Mouse (Mus musculus): Measurements from ENCODE around the gene Selenok.

The Selenok gene

DNA sequence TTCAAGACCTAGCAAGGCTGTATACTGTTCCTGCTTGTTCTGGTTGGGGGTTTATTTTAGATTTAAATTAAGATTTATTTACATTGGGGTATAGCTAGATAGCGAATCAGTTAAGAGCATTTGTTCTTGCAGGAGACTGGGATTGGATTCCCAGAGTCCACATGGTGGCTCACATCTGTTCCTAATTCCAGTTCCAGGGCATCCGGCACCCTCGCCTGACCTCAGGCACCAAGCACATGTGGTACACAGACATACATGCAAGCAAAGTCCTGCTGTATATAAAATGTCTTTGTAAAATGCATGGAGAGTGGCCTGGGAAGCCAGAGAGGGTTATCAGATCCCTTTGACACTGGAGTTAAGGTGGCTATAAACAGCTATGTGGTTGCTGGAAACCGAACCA is 26.9 kb downstream of the Selenok start:
- DNase-seq (ENCODE audit: extremely low spot score, low read depth, low spot score) = peak; percentile 39

DNA sequence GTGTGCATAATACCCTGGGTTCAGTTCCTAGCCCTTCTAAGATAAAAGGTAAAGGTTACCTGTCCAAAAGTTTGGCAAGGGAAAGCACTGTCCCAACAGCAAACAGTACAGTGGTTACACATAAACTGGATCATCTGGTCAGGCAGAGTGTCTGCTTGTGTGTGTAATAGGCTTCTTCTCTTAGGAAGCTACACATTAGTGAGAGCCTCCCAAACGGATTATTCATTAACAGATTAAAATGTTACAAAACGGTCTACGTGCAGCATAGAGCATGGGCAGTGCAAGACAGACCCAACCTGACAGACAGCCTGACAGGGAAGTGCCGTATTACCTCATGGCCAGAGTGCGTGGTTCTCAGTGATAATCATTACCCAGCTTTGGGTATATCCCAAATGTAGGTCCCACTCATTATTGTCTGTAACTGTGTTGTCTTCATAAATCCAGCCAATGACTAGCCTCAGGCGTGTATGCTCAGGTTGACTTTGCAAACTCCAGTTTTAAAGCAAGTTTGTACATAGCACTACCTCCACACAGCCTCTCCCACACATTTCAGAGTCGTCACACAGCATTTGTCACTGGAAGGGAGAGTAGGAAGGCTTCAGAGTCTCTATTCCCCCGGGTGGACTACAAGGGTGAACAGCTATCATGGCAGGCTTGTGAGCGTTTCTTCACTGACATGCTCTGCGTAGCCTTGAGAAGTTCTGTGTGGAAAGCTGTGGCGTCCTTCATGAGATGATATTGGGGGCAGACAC is 28.1 kb downstream of the Selenok start:
- no peak for DNase-seq (ENCODE audit: extremely low spot score, low read depth, low spot score)

DNA sequence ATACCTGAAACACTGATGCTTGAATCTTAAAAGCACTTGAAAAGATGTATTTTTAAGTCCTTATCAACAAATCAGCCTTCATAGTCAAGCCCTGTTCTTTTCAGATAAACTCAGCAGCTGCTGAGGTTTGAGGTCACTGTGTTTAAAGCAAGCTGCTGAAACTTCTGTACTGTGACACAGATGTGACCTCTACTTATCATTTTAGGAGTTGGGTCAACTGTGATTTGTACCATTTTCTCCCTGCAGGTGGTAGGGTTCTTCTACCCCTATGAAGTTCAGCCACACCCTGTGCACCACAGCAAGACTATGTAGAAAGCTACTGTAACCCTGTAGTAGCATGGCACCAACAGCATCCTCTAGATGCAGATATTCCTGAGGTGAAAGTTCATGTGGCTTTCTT is 29.2 kb downstream of the Selenok start:
- DNase-seq (ENCODE audit: extremely low spot score, low read depth, low spot score) = no peak

DNA sequence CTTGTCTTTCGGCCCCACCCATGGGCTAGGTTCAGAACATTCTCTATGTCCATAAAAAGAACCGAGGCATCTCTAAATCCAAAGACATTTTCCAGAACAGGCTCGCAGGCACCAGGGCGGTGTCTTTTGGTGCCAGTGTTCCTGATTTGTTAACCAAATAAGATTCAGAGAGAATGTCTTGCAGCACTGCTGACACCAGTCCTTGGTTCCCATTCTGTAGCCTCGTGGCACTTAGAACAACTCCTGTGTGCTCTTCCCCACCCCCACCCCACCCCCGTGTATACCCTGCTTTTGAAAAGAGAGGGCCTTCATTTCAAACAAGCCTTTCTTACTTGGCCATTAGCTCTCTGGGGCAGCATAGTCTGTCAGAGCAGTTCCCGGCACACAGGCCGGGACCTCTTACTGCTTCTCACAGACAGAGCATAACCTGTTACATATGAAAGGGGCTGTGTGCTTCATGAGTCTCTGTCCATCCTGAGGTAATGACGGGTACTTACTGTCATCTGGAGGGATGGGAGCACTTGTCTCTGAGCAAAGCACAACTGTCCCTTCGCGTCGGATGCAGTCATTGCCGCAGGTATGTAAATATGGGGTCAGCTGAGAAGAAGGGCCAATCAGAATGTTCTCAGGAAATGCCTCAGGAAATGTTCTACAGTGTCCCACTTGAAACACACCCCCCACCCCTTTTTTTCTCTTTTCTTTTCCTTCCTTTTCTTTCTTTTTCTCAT is 30.8 kb downstream of the Selenok start:
- no peak for DNase-seq (ENCODE audit: extremely low spot score, low read depth, low spot score)

DNA sequence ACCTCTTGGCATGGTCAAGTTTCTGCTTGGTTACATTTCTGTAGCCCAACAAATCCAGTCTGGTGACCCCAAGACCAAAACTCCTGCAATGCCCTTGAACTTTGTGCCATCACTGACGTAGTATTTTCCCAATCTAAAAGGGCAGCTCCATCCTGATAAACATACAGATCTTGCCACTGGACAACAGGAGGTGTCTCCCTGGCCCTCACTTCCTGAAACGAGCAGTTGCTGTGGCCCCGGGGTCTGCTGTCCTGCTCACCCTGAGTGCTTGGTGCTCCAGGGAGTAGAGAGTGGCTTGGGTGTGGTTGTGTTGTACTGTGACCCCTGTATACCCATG is 31.3 kb downstream of the Selenok start:
- DNase-seq (ENCODE audit: extremely low spot score, low read depth, low spot score) = no peak

DNA sequence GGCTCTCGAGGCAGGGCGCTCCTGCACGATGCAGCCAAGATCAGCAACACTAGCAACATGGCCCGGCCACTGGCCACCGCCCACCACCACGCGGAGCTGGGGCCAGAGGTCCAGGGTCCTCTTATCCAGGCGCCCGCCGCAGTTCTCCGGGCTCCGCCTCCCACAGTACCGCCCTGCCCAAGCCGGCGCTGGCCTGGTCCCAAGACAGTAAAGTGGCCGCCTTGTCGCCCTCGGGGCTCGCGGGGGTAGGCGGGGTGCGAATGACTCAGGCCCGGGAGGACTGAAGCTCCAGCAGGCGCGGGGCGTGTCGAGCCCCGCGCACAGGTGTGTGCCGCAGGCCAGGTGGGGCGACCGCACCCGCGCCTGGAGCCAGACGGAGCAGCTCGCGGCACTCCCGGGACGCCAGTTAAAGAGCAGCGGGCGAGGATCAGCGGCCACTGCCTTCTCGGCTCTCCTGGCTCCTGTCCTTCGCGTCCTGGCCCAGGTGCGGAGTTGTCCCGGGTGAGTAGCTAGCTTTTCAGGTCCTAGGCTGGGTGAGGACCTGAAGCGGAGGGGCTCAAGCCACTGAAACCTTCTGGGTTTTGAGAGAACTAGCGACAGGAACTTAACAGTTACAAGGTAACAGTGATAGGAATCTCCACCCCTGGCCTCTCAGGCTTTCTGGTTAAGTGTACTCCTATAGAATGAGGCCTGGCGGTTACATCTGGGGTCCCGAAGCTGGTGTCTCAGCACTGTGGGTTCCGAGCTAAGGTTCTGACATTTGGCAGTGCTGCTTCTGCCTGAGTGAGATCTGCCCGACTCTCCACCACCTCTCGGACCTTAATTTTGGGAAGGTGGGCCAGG is 40.8 kb downstream of the Selenok start, which contains the start of the genes Il17rb and Chdh:
Gene Il17rb (minus strand): TSS at position 164 of the 843 bp plus-strand sequence.
Gene Chdh (plus strand): TSS at position 291 of the 843 bp plus-strand sequence.
- no peak for DNase-seq (ENCODE audit: extremely low spot score, low read depth, low spot score)

DNA sequence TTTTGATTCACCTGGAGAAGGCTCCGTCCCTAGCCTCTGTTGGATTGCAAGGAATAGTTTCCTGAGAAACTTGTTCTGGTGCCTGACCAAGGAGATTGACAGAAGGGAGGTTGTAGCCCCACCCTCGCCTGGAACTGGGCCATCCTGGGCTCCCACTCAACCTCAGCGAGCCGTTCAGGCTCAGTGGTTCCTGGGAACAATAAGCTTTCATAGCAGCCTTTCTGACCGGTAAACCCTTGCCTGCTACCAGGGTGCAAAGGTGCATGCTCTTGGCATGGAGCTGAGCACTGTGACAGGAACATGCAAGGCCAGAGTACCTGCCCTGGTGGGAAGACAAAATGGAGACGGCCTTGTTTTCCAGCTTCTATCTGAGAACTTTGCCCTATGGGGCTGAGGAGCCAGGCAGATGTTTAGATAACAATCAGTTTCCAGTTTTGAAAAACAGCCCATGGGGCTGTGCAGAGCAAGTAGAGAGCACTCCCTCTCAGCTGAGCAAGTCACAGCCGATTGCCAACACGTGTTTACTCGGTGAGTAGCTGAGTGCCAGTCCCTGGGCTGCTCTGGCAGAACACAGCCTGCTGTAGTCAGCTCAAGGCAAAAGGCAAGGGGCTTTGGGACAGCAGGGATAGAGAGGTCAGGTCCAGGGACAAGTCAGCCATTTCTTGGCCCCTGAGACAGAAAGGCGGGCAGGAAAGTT is 41.9 kb downstream of the Selenok start:
- DNase-seq (ENCODE audit: extremely low spot score, low read depth, low spot score) = no peak

DNA sequence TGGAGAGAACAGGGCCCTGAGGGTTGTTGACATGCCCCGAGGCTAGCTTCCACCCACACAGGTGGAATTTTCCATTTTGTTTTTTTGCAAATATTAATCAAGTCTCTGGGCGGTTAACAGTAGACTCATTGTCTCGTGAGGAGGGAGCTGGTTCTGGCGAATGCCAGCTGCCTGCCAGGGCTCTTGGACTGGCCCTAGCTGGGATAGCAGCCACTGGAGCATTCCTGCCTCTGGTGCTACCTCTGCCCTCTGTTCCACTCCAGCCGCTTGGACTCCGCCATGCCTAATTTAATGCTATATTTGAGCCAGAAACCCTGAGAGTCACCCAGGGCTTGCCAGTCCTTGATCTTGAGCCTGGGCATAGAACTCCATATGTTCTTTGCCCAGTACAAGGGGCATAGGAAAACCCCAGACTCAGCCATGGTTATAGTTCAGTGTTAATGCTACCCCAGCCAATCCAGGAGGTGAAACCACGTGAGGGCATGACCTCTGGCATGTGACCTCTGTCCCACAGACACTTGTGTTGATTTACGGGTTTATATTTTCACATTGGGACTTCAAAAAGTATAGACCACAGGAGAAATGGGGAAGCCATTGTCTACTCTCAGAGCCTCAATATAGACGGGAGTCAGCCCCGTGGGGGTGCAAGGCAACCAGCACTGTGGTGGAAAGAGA is 43.9 kb downstream of the Selenok start:
- no peak for DNase-seq (ENCODE audit: extremely low spot score, low read depth, low spot score)

DNA sequence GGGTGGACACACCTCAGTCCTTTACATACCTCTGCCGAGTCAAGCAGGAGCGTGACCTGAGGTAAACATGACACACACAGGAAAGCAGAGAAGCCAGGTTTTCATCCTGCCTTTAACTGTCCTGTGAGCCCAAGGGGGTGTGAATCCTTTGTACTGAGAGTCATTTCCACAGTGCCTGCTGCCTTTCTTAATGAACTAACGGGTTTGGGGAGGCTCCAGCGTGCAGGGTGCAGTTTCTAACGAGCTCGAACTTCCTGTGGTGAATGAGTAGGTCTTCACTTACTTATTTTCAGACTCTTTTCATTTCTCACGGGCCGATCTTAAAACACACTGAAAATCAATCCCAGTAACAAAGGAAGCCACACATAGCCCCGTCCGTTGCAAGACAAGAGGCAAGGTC is 46.4 kb downstream of the Selenok start:
- no peak for DNase-seq (ENCODE audit: extremely low spot score, low read depth, low spot score)

DNA sequence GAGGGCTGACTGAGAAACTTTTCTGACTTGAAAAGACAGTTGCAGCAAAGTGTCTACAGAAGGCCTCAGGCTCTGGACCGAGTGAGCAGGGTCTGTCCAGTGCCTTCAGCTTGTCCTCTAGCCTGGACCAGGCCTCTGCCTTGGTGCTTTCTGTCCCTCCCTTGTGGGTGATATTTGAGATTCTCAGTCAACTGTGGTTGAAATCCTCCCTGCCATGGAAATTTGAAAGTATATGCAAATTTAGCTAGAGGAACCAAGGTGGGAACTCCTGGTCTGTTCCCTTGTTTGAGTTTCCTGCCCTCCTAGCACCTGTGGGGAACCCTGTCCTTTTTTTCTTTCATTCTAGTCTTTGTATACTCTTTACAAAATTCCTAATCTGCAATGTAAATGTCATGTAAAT is 46.9 kb downstream of the Selenok start:
- DNase-seq (ENCODE audit: extremely low spot score, low read depth, low spot score) = no peak

DNA sequence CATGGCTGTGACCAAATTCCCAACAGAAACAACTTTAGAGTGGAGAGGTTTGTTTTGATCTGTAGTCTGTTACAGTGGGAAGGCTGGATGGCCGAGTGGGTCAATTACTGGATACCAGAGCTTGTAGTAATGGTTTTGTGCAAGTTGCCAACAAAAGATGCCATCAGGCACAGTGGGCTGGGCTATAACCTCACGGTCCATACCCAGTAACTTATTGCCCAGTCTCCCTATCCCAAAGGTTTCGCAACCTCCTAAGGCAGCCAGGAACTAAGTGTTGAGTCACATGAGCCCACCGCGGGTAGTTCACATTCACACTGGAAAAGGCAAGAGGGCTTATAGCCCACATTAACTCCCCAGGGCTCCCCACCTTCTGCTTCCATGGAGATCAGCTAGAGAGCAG is 48.6 kb downstream of the Selenok start:
- DNase-seq (ENCODE audit: extremely low spot score, low read depth, low spot score) = no peak

DNA sequence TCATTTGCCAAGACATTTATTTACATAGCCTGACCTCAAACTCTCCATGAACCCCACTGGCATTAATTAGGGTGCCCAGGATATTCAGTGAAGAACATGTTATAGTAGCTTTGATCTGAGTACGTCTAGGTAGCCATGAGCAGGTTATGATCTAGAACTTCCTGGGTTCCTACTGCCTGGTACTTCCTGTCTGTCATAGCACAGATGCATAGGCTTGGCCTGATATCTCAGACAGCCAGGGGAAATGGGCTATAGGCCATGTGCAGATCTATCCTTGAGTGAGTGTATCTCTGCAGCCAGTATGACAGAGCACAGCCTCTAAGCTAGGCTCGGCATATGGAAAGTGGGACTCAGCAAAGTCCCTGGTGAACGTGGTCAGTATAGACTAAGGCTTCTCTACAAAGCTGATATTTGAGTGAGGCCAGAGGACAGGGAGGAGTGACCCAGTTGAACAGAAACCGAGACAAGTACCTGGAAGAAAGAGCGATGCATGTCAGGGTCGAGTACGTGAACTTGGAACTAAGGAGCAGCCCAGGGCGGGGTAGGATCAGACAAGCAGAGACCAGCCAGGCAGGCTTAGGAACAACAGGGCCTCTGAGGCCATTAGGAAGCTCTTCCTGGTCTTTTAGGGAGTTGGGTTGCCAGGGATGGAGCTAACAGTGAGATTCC is 49.8 kb downstream of the Selenok start:
- DNase-seq (ENCODE audit: extremely low spot score, low read depth, low spot score) = no peak

DNA sequence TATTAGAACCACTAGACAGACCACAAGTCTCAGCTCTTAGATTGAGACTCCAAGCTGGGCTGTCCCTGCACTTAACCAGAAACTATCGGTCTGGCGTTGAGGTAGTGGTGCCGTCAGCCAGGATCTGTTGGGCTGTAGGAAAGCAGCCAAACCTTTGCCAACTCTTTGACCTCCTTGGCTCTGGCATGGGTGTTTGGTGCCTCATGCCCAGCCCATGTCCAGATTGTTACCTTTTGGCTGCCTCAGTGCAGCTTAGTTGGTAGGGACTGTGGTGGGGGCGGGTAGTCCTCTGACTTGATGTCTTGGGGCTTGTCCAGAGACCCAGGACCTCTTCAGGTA is 50.3 kb downstream of the Selenok start:
- no peak for DNase-seq (ENCODE audit: extremely low spot score, low read depth, low spot score)

DNA sequence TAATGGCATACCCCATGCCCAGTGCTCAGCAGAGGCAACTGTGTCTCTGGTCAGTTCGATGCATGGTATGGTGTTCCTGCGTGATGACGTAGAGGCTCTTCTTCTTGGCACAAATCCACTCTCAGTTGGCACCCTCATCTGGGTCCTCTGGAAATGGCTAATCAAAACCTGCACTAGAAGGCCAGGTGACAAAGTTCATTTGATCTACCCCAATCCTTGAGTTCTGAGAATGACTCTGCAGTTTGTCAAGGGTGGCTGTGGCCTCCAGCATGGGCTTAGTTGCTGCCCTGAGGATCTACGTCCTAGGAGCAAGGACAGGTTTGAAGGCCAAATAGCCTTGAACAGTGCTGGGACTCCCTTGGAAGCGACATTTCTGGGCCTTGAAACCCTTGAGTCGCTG is 50.7 kb downstream of the Selenok start:
- no peak for DNase-seq (ENCODE audit: extremely low spot score, low read depth, low spot score)

DNA sequence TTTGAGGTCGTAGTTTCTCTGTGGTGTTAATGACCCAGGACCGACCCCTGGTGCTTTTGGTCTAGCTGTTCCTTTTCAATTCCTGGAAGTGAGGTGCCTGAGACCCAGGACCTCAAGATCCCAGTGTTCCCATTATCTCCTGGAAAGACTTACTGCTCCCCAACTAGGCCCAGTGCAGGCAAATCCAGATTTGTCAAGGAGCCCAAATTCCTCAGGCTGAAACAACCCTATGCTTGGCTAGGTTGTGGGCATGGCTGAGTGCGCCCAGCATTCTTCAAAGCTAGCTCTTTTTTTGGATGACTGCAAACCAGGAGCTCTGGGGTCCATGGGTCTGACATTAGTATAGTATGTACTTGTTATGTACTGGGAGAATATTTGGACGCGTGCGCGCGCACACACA is 51.3 kb downstream of the Selenok start:
- DNase-seq (ENCODE audit: extremely low spot score, low read depth, low spot score) = no peak

DNA sequence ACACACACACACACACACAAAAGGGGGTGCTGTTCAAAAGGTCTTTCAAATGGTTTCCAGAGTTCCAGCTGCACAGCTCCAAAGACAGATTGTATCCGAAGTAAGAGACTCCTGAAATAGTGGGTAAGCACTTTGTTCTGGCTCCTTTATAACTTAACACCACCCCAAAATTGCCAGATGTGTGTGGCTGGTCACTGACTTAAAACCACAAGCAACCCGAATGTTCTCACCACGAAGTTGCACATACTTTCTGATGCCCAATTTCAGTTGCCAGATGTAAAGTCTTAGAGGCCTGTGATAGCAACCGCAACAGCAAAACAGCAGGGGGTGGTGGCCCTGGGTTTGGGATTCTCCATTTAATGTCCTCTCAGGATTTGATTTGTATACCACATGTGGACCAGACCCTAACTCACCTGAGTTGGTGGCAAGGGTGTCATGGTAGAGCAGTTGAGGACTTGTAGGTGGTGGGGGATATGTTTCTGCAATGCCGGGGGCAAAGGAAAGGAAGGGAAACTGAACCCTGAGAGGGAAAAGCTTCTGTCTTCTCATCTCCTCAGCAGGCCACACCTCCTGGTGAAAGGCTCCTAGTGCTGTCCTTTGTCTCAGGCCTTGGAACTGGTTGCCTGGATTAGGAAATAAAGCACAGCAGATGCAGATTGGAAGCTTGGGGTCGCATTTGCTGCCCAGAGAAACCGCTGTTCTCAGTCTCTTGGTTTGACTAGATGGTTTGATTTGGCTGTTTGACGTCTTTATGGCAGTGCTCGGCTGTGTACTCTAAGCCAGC is 51.9 kb downstream of the Selenok start:
- DNase-seq (ENCODE audit: extremely low spot score, low read depth, low spot score) = no peak

DNA sequence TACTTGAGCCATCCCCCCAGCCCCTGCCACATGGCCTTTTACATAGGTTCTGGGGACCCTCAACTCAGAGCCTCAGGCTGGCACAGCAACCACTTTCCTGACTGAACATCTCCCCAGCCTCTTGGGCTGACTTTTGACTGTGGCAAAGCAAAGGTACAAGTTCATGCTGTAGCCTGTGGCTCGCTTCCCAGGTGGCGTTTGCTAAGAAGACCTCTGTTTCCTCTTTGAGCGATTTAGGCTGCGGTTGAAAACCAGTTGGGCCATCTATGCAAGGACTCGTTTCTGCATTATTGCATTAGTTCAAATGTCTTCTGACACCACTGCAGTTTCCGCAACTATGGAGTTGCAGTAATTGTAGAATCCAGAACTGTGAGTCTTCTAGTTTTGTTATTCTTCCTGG is 54.4 kb downstream of the Selenok start:
- DNase-seq (ENCODE audit: extremely low spot score, low read depth, low spot score) = no peak

DNA sequence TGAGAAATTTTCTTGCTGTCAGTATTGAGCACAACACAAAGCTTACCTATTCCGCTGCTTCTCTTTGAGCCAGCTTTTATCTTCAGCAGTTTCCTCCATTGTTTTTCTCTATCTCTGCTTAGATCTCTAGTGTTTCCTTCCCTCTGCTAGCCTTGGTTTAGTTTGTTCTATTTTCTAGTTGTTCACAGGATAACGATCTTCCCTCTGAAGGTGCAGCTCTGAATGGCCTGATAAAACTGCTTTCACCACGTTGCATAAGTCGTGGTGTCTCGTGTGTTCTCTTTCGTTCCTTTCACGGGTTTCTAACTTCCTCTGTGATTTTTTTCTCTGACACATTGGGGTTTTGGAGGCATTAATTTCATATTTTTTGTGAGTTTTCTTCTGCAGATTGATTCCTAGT is 56.3 kb downstream of the Selenok start:
- no peak for DNase-seq (ENCODE audit: extremely low spot score, low read depth, low spot score)

Data from hindlimb bud, embryonic 11.5 days (tissue).